Mouse (Mus musculus): ENCODE measurements around the gene Stum.
A peak's percentile ranks its signal among the peaks of the same experiment; 100 is the strongest.
"Not testable (repeated sequence)": the region's sequence is repeated elsewhere in the genome, so short reads cannot be mapped to it uniquely, and the experiment has no call there.

Stum gene

GRCm38 (mm10) chr1:180483399-180484291 is at the start of gene Stum:
TSS of gene Stum (minus strand) at chr1:180483504.
- peak; percentile 88 for DNase-seq (ENCODE audit: low read depth, low spot score)

GRCm38 (mm10) chr1:180532671-180533070 is 49.4 kb upstream of the Stum start:
- DNase-seq (ENCODE audit: low read depth, low spot score), result no peak

GRCm38 (mm10) chr1:180530457-180531263 is 47.4 kb upstream of the Stum start:
- DNase-seq (ENCODE audit: low read depth, low spot score), result peak; percentile 69

GRCm38 (mm10) chr1:180529847-180530246 is 46.5 kb upstream of the Stum start:
- DNase-seq (ENCODE audit: low read depth, low spot score), result no peak

- peak; percentile 94 for DNase-seq (ENCODE audit: low read depth, low spot score)
These were observed 42.0 kb upstream of the Stum start for GRCm38 (mm10) chr1:180525301-180525700.

- no peak for DNase-seq (ENCODE audit: low read depth, low spot score)
These were observed 40.0 kb upstream of the Stum start for GRCm38 (mm10) chr1:180523320-180523719.

- peak; percentile 91 for DNase-seq (ENCODE audit: low read depth, low spot score)
These were observed 36.9 kb upstream of the Stum start for GRCm38 (mm10) chr1:180520190-180520589.

- no peak for DNase-seq (ENCODE audit: low read depth, low spot score)
These were observed 36.2 kb upstream of the Stum start for GRCm38 (mm10) chr1:180519520-180519919.

- DNase-seq (ENCODE audit: low read depth, low spot score), result not testable (repeated sequence)
These were observed 35.6 kb upstream of the Stum start for GRCm38 (mm10) chr1:180518899-180519298.

- DNase-seq (ENCODE audit: low read depth, low spot score), result no peak
These were observed 35.1 kb upstream of the Stum start for GRCm38 (mm10) chr1:180518412-180518811.

GRCm38 (mm10) chr1:180517390-180518054 is 34.2 kb upstream of the Stum start:
- peak; percentile 75 for DNase-seq (ENCODE audit: low read depth, low spot score)

GRCm38 (mm10) chr1:180514077-180514476 is 30.8 kb upstream of the Stum start:
- DNase-seq (ENCODE audit: low read depth, low spot score), result no peak

GRCm38 (mm10) chr1:180510879-180511278 is 27.6 kb upstream of the Stum start:
- DNase-seq (ENCODE audit: low read depth, low spot score), result no peak

GRCm38 (mm10) chr1:180510442-180510841 is 27.1 kb upstream of the Stum start:
- peak; percentile 88 for DNase-seq (ENCODE audit: low read depth, low spot score)

- DNase-seq (ENCODE audit: low read depth, low spot score), result no peak
These were observed 25.4 kb upstream of the Stum start for GRCm38 (mm10) chr1:180508662-180509061.

- peak; percentile 96 for DNase-seq (ENCODE audit: low read depth, low spot score)
These were observed 24.0 kb upstream of the Stum start for GRCm38 (mm10) chr1:180507291-180507791.

- DNase-seq (ENCODE audit: low read depth, low spot score), result no peak
These were observed 23.0 kb upstream of the Stum start for GRCm38 (mm10) chr1:180506341-180506740.

- peak; percentile 59 for DNase-seq (ENCODE audit: low read depth, low spot score)
These were observed 21.6 kb upstream of the Stum start for GRCm38 (mm10) chr1:180504899-180505298.

- DNase-seq (ENCODE audit: low read depth, low spot score), result no peak
These were observed 20.2 kb upstream of the Stum start for GRCm38 (mm10) chr1:180503484-180503883.

- DNase-seq (ENCODE audit: low read depth, low spot score), result no peak
These were observed 19.3 kb upstream of the Stum start for GRCm38 (mm10) chr1:180502566-180502965.

- peak; percentile 40 for DNase-seq (ENCODE audit: low read depth, low spot score)
These were observed 17.3 kb upstream of the Stum start for GRCm38 (mm10) chr1:180500641-180501040.

GRCm38 (mm10) chr1:180500218-180500617 is 16.9 kb upstream of the Stum start:
- peak; percentile 58 for DNase-seq (ENCODE audit: low read depth, low spot score)
